Mouse (Mus musculus) olfactory bulb, adult 2 months (tissue): Measurements from ENCODE around the gene Spata48. TPM values are rescaled to one million over a fixed set of nuclear protein-coding genes. Genes with fewer than 3 reads are reported as not detected.

Source experiments
- H3K27ac ChIP-seq: fragments of 200-500 bp; 2 replicates; pipeline ENCODE4 v1.5.1; 2012; ENCODE audit warnings: low read depth, low read length; ENCODE audit not compliant: insufficient read depth
- H3K4me1 ChIP-seq: fragments of 200-500 bp; 2 replicates; pipeline ENCODE4 v1.6.1; 2012; ENCODE audit warnings: low read length; ENCODE audit not compliant: control insufficient read depth, insufficient read depth
- H3K4me3 ChIP-seq: fragments of 200-500 bp; 2 replicates; pipeline ENCODE4 v1.5.1; 2012; ENCODE audit warnings: mild to moderate bottlenecking, low read depth, low read length, moderate library complexity; ENCODE audit not compliant: insufficient read depth
- CTCF ChIP-seq: fragments of 200-500 bp; IDR thresholded peaks from 2 replicates; pipeline ENCODE4 v1.5.1; 2012; ENCODE audit warnings: low read depth, mild to moderate bottlenecking, low read length, moderate library complexity; ENCODE audit not compliant: insufficient read depth
- POLR2A ChIP-seq: fragments of 200-500 bp; IDR thresholded peaks from 2 replicates; pipeline ENCODE4 v1.6.1; 2012; ENCODE audit warnings: mild to moderate bottlenecking, low read depth, low read length, moderate library complexity; ENCODE audit not compliant: insufficient read depth
- WGBS: fragments of 180-500 bp; shearing (Covaris S2); methylation state at CpG from one replicate; pipeline ENCODE4 v1.1.7; 2018; 5-methylcytosine and 5-hydroxymethylcytosine counted together
- polyA plus RNA-seq: library from polyadenylated mRNA; stranded (reverse); fragments of >200 nt; gene quantifications from 2 replicates; pipeline ENCODE4 v1.2.4, GENCODE M21; 2012; ENCODE audit warnings: low replicate concordance; ENCODE audit not compliant: missing spikeins, insufficient read depth, insufficient read length

The Spata48 gene
- polyA plus RNA-seq, 1 experiment = not detected

- H3K4me3 ChIP-seq = no peak overlapping the region
- WGBS = 21% methylated on average over 10 of the region's 10 CpGs
- H3K4me1 ChIP-seq = no peaks in the 10 kb centered on the region
- H3K27ac ChIP-seq = no peak overlapping the region
- TF ChIP-seq CTCF = no peak
- no peak for TF ChIP-seq POLR2A
These were observed 38.0 kb downstream of the Spata48 start for GRCm38 (mm10) chr11:11499944-11500343.

- TF ChIP-seq CTCF = no peak
- no peak for TF ChIP-seq POLR2A
- WGBS = 78% methylated on average over 2 of the region's 2 CpGs
- no peaks in the 10 kb centered on the region for H3K4me1 ChIP-seq
- no peak overlapping the region for H3K27ac ChIP-seq
- H3K4me3 ChIP-seq = no peak overlapping the region
These were observed 44.3 kb downstream of the Spata48 start for GRCm38 (mm10) chr11:11506187-11506586.

- no peak for TF ChIP-seq CTCF
- no peak for TF ChIP-seq POLR2A
- WGBS = 70% methylated on average over 2 of the region's 2 CpGs
These were observed 47.5 kb downstream of the Spata48 start for GRCm38 (mm10) chr11:11509413-11509812.

GRCm38 (mm10) chr11:11512056-11512455 lies 50.2 kb downstream of the Spata48 start:
- H3K4me1 ChIP-seq = no peaks in the 10 kb centered on the region
- WGBS = 69% methylated on average over 2 of the region's 2 CpGs
- no peak overlapping the region for H3K27ac ChIP-seq
- TF ChIP-seq POLR2A = no peak
- no peak for TF ChIP-seq CTCF
- no peak overlapping the region for H3K4me3 ChIP-seq

More at GRCm38 (mm10) chr11:11509413-11509812, 47.5 kb downstream of the Spata48 start:
- no peak overlapping the region for H3K27ac ChIP-seq
- H3K4me3 ChIP-seq = no peak overlapping the region
- no peaks in the 10 kb centered on the region for H3K4me1 ChIP-seq

GRCm38 (mm10) chr11:11513008-11513799 lies 51.3 kb downstream of the Spata48 start:
- no peak overlapping the region for H3K4me3 ChIP-seq
- TF ChIP-seq POLR2A (no peak), CTCF (no peak)
- no peaks in the 10 kb centered on the region for H3K4me1 ChIP-seq
- H3K27ac ChIP-seq = no peak overlapping the region
- 75% methylated on average over 2 of the region's 2 CpGs for WGBS

- H3K4me1 ChIP-seq = no peaks in the 10 kb centered on the region
- no peak overlapping the region for H3K4me3 ChIP-seq
- H3K27ac ChIP-seq = no peak overlapping the region
- WGBS = 92% methylated on average over 4 of the region's 4 CpGs
- no peak for TF ChIP-seq CTCF
- no peak for TF ChIP-seq POLR2A
These were observed 53.0 kb downstream of the Spata48 start for GRCm38 (mm10) chr11:11514920-11515319.

- H3K4me1 ChIP-seq = no peaks in the 10 kb centered on the region
- 90% methylated on average over 1 of the region's 1 CpGs for WGBS
- no peak for TF ChIP-seq POLR2A
- TF ChIP-seq CTCF = no peak
- H3K4me3 ChIP-seq = no peak overlapping the region
- no peak overlapping the region for H3K27ac ChIP-seq
These were observed 56.0 kb downstream of the Spata48 start for GRCm38 (mm10) chr11:11517781-11518435.

- H3K27ac ChIP-seq = no peak overlapping the region
- no peak overlapping the region for H3K4me3 ChIP-seq
- no peaks in the 10 kb centered on the region for H3K4me1 ChIP-seq
- WGBS = 78% methylated on average over 10 of the region's 10 CpGs
- TF ChIP-seq CTCF (no peak), POLR2A (no peak)
These were observed 57.7 kb downstream of the Spata48 start for GRCm38 (mm10) chr11:11519255-11520243.

GRCm38 (mm10) chr11:11521908-11522441 lies 60.1 kb downstream of the Spata48 start:
- WGBS = 75% methylated on average over 5 of the region's 5 CpGs
- Histone ChIP-seq H3K4me3 (no peak overlapping the region), H3K27ac (no peak overlapping the region), H3K4me1 (no peaks in the 10 kb centered on the region)
- TF ChIP-seq POLR2A = no peak
- no peak for TF ChIP-seq CTCF
